Mouse (Mus musculus) adrenal gland, postnatal 14 days (tissue): Measurements from ENCODE around the gene Odf4. TPM values are rescaled to one million over a fixed set of nuclear protein-coding genes. Genes with fewer than 3 reads are reported as not detected.
A peak's percentile ranks its signal among the peaks of the same experiment; 100 is the strongest.
"Not testable (repeated sequence)": the region's sequence is repeated elsewhere in the genome, so short reads cannot be mapped to it uniquely, and the experiment has no call there.

Source experiments
- DNase-seq: peaks from one replicate; pipeline ENCODE4 v3.0.0; 2021; ENCODE audit warnings: mixed read lengths
- long read RNA-seq, 2 experiments: library from polyadenylated mRNA; stranded (forward); transcript quantifications; one replicate each; pipeline ENCODE4 v2.0.0; 2021
- total RNA-seq: library from RNA; stranded (reverse); gene quantifications from 2 replicates; pipeline ENCODE4 v1.2.3, GENCODE M21; 2021

Gene Odf4
- 0.30 and 0.45 TPM in 2 replicates for total RNA-seq
- long read RNA-seq, experiment 1, result 0 reads
- long read RNA-seq, experiment 2, partial matches to known transcripts, result 0 of 1 reads
- long read RNA-seq, experiment 2, other reads (novel, unspliced or antisense), result 1 of 1 reads

- DNase-seq, result no peak
Measured at GRCm38 (mm10) chr11:68926981-68927380, at the start of gene Odf4. Odf4 (minus strand) TSS chr11:68927081.

- DNase-seq, result no peak
Measured at GRCm38 (mm10) chr11:68975601-68976000, 48.7 kb upstream of the Odf4 start.

DNA sequence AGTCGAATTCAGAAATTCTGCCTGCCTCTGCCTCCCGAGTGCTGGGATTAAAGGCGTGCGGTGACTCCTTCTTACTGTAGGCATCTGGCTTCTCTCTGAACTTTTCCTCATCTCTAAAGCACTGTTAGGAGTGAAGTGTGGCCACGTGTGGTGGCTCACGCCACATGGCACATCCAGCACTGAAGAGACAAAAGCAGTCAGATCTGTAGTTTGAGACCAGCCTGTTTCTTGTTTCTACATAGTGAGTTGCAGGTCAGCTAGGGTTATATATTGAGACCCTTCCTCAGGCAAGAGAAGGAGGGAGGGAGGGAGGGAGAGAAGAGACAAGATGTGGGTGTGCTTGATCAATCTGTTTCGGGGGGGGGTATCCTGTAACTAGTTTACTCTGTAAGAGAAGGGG is 48.2 kb upstream of the Odf4 start, which contains the start of gene Rangrf:
Gene Rangrf, minus strand, starts transcription at position 101 of the 400 bp plus-strand sequence.
- DNase-seq, result no peak

DNA sequence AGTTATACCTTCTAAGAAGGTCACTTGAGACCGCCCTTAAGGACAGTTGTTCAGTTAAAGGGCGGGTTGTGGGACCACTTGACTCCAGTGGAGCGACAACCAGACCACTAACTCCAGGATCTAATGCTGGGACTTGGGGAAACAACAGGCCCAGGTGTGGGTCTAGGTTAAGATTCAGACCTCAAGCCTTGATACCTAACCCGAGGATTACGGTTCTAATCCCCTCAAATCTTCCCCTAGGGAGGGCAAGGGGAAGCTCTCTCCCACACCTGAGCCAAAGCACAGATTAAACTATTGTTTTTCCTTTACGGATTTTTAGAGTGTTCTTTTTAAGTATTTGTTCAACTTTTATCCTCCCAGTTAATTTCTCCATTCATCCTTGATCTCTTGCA is 47.2 kb upstream of the Odf4 start:
- no peak for DNase-seq

DNA sequence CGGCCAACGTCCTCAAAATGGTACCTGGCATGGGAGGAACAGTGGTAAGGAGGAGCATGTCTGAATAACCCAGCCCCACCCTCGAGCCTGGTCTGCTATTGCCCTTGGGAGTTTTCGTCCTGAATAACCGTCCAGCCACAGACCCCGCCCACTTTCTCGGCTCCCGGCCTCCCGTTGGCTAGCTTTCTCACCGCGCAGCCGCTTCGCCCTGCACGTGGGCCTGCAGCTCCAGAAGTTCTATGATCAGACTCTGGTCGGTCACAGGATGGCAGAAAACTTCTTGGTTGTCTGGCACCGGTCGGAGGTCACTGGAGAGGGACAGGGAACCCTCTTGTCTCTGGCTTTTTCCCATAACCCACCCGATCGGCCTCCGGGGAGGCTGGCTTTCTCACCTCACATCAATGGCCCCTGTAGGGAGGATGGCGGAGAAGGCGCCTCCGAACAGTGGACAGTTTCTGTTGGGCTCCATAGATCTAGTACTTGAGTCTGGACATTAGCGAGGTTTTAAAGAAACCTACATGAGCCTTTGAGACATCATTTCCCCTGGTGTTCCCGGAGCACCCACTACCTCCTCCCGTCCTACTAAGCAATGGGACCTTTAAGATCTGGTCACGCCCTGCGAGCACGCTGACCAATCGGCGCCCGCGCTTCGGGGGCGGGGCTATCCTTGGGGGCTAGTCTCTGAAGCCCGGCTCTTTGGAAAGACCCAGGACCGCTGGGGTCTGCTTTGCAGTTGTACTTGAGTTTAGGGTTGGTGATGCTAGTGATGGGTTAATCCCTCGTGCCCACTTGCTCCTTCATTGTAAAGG is 46.6 kb upstream of the Odf4 start:
- peak; percentile 94 for DNase-seq

GRCm38 (mm10) chr11:68970232-68970631 is 43.4 kb upstream of the Odf4 start:
- DNase-seq, result peak; percentile 74

DNA sequence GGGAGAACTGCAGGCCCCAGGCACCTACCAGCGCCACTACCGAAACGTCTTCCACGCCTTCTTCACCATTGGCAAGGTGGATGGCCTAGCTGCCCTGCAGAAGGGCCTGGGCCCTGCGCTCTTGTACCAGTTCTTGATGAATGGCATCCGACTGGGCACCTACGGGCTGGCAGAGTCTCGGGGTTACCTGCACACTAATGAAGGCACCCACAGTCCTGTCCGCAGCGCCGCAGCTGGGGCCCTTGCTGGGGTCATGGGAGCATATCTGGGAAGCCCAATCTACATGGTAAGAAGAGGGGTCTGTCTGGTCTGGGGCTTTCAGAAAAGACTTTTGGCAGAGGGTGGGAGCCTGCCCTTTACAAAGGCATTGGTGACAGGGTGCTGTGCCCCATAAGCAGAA is 41.9 kb upstream of the Odf4 start:
- DNase-seq, result no peak

GRCm38 (mm10) chr11:68967337-68968282 is 40.7 kb upstream of the Odf4 start, which contains the start of gene Slc25a35:
Slc25a35 (plus strand) TSS chr11:68968131.
- DNase-seq, result peak; percentile 97

DNA sequence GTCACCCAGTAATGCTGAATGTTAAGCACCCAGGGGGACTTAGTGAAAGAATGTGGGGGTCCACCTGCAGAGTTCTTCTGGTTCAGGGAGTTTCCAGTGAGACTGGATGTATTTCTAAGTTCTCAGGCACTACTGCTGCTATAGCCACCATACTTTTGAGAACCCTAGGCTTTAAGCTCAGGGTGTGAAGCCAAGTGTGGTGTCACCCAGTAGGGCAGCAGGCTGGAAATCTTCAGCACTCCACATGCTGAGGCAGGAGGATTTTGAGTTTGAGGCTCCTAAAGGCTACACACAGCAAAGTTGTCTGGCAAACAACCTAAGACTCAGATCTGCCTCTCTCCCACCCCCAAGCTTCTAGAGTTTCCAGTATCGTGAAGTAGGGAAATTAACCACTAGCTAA is 39.7 kb upstream of the Odf4 start:
- no peak for DNase-seq

DNA sequence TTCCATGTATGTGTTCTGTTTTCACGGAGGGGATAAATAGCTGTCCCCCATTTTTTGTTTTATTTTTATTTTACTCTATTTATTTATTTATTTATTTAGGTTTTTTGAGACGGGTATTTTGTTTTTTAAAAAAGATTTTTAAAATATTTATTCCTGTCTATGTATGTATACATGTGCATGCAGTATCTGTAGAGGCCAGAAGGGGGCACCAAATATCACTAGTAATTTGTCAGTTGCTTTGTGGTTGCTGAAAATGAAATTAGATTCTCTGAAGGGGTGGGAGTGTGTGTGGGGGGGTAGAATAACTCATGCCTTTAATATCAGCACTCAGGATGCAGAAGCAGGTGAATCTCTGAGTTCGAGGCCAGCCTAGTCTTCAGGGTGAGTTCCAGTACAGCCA is 39.0 kb upstream of the Odf4 start:
- peak; percentile 77 for DNase-seq

DNA sequence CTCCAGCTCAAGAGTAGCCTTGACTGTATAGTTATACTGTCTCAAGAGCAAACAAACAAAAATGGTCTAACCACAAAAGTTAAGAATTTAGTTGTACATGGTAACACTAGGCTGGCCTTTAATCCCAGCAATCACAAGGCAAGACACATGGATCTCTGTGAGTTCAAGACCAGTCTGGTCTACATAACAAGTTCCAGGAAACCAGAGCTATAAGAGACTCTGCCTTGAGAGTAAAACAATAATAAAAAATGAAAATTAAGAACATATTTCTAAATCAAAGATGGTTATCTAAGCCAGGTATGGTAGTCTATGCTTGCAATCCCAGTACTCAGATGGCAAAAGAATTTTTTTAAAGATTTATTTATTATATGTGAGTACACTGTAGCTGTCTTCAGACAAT is 38.2 kb upstream of the Odf4 start:
- no peak for DNase-seq

- no peak for DNase-seq
Measured at GRCm38 (mm10) chr11:68963405-68963804, 36.5 kb upstream of the Odf4 start.

DNA sequence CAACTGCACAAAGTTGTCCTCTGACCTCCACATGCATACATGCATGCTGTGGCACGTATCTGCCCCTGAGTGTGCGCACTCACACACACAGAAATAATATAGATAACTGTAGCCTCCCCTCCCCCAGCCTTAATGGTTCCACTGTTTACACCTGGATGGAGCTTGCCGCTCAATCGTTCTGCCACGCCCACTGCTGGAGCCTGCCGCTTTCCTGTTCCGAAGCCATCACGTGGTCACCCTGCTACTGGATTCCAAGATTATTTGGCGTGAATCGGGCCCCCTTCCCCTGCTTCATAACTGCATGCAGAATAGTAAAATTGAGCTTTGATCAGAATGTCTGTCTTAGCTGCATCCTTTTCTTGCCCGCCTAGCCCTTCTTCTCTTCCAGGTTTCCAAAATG is 35.3 kb upstream of the Odf4 start:
- DNase-seq, result not testable (repeated sequence)

DNA sequence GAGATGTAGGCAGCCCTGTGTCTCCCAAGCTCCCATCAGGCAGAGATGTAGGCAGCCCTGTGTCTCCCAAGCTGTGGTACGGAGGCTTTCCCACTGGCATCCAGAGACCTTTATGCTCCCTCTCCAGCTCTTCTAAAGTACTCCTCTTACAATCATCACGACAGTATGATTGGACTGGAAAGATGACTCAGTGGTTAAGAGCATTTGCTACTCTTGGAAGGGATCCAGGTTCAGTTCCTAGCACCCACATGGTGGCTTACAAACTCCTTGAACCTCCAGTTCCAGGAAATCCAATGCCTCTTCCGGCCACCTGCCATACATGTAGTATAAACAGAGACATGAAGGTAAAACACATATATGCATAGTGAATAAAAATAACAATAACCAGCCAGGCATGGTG is 34.7 kb upstream of the Odf4 start:
- no peak for DNase-seq

DNA sequence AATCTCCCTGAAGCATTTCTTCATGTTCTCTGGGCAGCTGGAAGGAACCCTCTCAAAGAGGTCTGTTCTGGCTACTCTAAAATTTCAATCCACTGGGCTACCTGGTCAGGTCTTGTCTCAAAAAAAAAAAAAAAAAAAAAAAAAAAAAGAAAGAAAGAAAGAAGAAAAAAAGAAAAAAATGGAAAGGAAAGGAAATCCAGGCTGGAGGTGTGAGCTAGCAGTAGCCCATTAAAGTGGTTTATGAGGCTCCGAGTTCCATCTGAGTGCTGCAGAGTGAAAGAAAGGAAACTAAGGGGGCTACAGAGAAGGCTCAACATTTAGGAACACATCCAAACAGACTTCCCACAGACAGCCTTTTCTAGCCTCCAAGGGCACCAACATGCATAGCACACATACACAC is 31.1 kb upstream of the Odf4 start:
- DNase-seq, result no peak

DNA sequence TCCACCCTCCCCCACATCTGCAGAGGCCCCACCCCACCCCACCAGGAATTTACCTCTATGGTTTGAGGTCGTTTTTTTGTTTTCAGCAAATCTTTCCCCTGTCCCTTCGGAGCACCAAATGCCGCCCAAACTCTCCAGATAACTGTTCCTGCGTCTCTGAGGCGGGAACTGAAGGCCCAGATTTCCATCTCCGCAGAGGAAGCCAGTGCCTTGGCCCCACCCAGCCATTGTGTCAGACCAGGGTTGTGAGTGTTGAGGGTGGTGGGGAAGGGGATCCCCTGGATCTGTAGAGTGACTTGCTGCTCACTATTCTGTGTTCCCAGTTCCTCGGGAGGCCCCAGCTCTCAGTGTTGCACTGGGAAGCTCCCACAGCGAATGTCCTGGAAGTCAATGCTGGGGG is 30.4 kb upstream of the Odf4 start, which contains the start of gene Arhgef15:
Gene Arhgef15, minus strand, starts transcription at position 173 of the 400 bp plus-strand sequence.
- no peak for DNase-seq

- DNase-seq, result peak; percentile 40
Measured at GRCm38 (mm10) chr11:68956697-68957096, 29.8 kb upstream of the Odf4 start.

DNA sequence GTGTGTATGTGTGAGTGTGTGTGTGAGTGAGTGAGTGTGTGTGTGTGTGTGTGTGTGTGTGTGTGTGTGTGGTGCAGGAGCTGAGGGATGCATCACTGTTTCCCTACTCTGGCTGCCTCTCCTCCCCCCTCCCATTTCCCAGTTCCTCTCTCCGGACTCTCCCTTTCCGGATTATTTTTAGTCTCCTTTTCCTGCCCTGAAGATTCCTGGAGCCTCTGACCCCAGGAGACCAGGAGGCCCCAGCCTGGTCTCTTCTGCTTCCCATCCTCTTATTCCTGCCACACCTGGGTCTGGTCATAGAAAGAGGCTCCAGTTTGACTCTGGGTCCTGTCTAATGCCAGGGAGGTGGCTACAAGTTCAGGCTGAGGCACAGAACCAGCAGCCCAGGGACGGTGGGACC is 29.2 kb upstream of the Odf4 start:
- DNase-seq, result peak; percentile 43

DNA sequence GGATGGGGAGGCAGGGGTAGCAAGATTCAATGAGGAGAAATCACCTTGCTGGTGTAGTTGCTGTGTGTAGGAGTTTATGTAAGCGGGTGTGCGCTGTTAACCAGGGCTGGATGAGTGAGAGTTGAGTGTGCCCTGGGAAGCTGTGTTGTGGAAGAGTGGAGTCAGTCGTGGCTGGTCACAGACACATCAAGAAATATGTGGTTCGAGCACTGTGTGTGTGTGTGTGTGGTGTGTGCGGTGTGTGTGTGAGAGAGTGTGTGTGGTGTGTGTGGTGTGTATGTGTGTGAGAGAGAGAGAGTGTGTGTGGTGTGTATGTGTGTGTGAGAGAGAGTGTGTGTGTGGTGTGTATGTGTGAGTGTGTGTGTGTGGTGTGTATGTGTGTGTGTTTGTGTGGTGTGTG is 28.6 kb upstream of the Odf4 start:
- no peak for DNase-seq

- no peak for DNase-seq
Measured at GRCm38 (mm10) chr11:68954408-68954807, 27.5 kb upstream of the Odf4 start.

DNA sequence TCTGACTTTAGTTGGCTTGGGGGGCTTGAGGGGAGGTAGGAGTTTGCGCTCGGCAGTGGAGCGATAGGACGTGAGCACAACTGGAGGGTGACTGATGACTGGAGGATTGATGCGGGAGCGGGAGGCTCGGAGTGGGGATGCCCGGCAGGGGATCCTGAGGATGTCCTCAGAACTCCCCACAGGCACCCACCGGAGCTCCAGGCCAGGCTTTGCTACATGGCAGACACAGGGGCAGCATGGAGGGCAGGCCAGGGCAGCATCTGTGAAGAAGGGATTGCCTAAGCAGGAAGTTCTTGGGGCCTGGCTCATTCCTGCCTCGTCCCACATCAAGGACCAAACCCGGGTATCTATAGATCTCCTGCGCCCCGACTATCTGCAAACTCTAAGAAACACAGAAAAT is 27.0 kb upstream of the Odf4 start:
- no peak for DNase-seq

DNA sequence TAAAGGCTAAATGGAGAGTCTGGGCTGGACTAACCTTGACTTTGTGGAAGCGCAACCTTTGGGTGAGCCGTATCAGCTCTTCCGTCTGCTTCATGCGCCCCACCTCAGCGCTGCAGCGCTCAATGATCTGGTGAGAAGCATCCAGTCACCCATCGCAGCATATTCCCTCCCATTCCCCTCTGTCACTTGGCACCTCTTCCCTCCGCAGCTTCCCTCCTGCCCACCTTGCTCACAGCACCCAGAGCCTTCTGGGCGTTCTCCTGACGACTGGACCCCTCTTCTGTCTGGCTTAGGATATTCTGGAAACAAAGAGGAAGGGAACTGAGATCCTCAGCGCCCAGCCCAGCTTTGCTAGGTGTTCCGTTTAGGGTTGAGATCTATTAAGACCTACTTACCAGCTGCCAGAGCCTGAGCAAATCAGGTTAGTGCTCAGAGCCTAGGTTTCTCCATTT is 20.7 kb upstream of the Odf4 start:
- DNase-seq, result no peak
